Mouse (Mus musculus) limb, embryonic 14.5 days (tissue): Measurements from ENCODE around the gene Nop58. TPM values are rescaled to one million over a fixed set of nuclear protein-coding genes. Genes with fewer than 3 reads are reported as not detected.
A peak's percentile ranks its signal among the peaks of the same experiment; 100 is the strongest.

ENCODE experiments used
- ATAC-seq: fragments of 200-750 bp; cut with Nextera tagmentation; 2 replicates; pipeline ENCODE4 v1.8.0; 2017; ENCODE audit warnings: low read depth, moderate number of reproducible peaks, moderate TSS enrichment; ENCODE audit not compliant: low FRiP score
- DNase-seq: peaks from one replicate; pipeline ENCODE4 v3.0.0-alpha.2; 2015; ENCODE audit warnings: low spot score
- H3K27ac ChIP-seq: fragments of 300-500 bp; sonication (generic); replicated peaks from 2 replicates; pipeline ENCODE4 v1.5.1; 2014; ENCODE audit warnings: low read depth, mild to moderate bottlenecking, low read length, moderate library complexity, mixed read lengths
- H3K27me3 ChIP-seq: fragments of 300-500 bp; sonication (generic); 2 replicates; pipeline ENCODE4 v1.6.1; 2014; ENCODE audit warnings: low read length, mixed read lengths; ENCODE audit not compliant: control insufficient read depth, insufficient read depth
- H3K36me3 ChIP-seq: fragments of 300-500 bp; sonication (generic); 2 replicates; pipeline ENCODE4 v1.6.1; 2014; ENCODE audit warnings: mild to moderate bottlenecking, low read length, moderate library complexity, mixed read lengths; ENCODE audit not compliant: control insufficient read depth, insufficient read depth
- H3K4me1 ChIP-seq: fragments of 300-500 bp; sonication (generic); 2 replicates; pipeline ENCODE4 v1.6.1; 2014; ENCODE audit warnings: antibody characterized with exemption, low read length, mixed read lengths; ENCODE audit not compliant: control insufficient read depth, insufficient read depth
- H3K4me2 ChIP-seq: fragments of 300-500 bp; sonication (generic); replicated peaks from 2 replicates; pipeline ENCODE4 v1.6.1; 2014; ENCODE audit warnings: low read depth, mild to moderate bottlenecking, low read length, moderate library complexity; ENCODE audit not compliant: severe bottlenecking
- H3K4me3 ChIP-seq: fragments of 300-500 bp; sonication (generic); replicated peaks from 2 replicates; pipeline ENCODE4 v1.5.1; 2014; ENCODE audit warnings: low read length
- H3K9ac ChIP-seq: fragments of 300-500 bp; sonication (generic); 2 replicates; pipeline ENCODE4 v1.6.1; 2014; ENCODE audit warnings: mild to moderate bottlenecking, low read depth, low read length, moderate library complexity; ENCODE audit not compliant: severe bottlenecking
- H3K9me3 ChIP-seq: fragments of 300-500 bp; sonication (generic); 2 replicates; pipeline ENCODE4 v1.6.1; 2016; ENCODE audit warnings: low read length; ENCODE audit not compliant: control insufficient read depth
- POLR2A ChIP-seq: fragments of 200-500 bp; IDR thresholded peaks from 2 replicates; pipeline ENCODE4 v1.8.0; 2012; ENCODE audit warnings: inconsistent platforms, mild to moderate bottlenecking, moderate library complexity, borderline replicate concordance; ENCODE audit not compliant: insufficient read depth, insufficient read length; ENCODE audit errors: extremely low read depth
- WGBS: fragments of 180-500 bp; shearing (Covaris S2); extraction: QIAGEN DNeasy Blood & Tissue Kit; methylation state at CpG from one replicate; pipeline ENCODE4 v1.1.7; 2014; 5-methylcytosine and 5-hydroxymethylcytosine counted together
- polyA plus RNA-seq, 2 experiments: library from polyadenylated mRNA; depleted of rRNA in 1 of 2; stranded (reverse) in 1 of 2; unstranded in 1 of 2; fragments of >200 nt; fragmentation: Nextera tagmentation in 1 of 2; extraction: Ambion mirVana in 1 of 2; gene quantifications; 2 replicates each; pipeline versions ENCODE4 v1.2.1 to v1.2.3; 2012 to 2014

The Nop58 gene
- polyA plus RNA-seq, 2 experiments: 115 to 185 TPM

DNA sequence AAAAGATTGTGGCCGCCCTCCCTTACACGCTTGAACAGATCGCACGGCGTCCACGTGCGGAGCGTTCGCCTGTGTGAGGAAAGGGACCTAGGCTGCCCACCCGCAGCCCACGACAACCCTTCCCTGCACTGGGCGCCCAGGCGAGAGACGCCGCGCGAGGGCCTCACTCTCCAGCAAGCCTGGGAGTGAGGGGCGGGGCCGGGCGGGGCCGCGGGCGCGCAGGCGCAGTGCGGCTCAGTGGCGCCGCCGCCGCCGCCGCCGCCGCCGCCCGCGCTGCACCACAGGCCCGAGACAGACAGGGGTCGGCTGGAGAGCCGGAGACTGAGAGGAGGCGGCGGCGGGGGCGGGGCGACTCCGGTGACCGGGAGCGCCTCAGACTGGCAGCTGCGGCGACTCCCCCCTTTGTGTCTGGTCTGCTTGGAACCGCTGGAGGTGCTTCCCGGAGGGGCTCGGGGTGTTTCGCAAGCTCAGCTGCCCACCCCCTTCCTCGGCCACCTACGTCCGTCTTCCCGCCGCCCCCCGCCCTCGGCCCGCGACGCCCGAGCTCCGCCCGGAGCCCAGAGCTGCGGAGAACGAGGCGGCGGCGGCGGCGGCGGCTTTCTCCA, 78.5 kb downstream of the Nop58 start, which contains the start of gene Bmpr2:
TSS of gene Bmpr2 (plus strand) at position 237 of the 605 bp plus-strand sequence.
- Histone ChIP-seq H3K4me1 (peaks cover 9% of the 10 kb centered on the region), H3K36me3 (no peaks in the 10 kb centered on the region), H3K27ac (peak within 1 kb of the TSS; percentile 99)

DNA sequence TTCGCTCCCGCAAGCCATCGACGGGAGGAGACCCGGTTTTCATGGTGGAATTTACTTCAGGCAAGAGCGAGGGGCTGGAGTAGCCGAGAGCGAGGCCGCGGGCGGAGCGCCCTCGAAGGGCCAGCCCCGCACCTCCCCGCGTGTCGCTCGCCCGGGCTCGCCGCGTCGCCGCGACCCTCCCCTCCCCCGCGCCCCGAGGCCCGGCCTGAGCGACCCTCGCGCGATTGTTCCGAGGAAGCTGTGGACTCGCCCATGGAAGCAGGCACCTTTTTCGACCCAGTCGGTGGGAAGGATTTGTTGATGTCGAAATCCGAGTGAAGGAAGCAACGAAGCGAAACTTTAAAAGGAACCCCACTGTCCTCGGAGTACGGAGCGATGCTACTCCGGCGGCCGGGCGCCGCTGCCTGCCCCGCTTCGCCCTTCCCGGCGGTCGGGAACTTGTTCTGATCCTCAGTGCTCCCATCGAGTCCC, 79.0 kb downstream of the Nop58 start:
- WGBS: 2% methylated on average over 23 of the region's 55 CpGs
- H3K9me3 ChIP-seq: no peaks in the 10 kb centered on the region
- peak; percentile 40 for DNase-seq

More for the DNA sequence above, 78.5 kb downstream of the Nop58 start, which contains the start of gene Bmpr2:
- peak within 1 kb of the TSS; percentile 93 for H3K9ac ChIP-seq
- TF ChIP-seq POLR2A: peak; percentile 95
- H3K4me2 ChIP-seq: peak within 1 kb of the TSS; percentile 63
- H3K9me3 ChIP-seq: no peaks in the 10 kb centered on the region
- H3K27me3 ChIP-seq: no peaks in the 10 kb centered on the region
- peak; percentile 90 for ATAC-seq
- peak within 1 kb of the TSS; percentile 93 for H3K4me3 ChIP-seq
- peak; percentile 88 for DNase-seq
- WGBS: 0% methylated on average over 33 of the region's 75 CpGs

DNA sequence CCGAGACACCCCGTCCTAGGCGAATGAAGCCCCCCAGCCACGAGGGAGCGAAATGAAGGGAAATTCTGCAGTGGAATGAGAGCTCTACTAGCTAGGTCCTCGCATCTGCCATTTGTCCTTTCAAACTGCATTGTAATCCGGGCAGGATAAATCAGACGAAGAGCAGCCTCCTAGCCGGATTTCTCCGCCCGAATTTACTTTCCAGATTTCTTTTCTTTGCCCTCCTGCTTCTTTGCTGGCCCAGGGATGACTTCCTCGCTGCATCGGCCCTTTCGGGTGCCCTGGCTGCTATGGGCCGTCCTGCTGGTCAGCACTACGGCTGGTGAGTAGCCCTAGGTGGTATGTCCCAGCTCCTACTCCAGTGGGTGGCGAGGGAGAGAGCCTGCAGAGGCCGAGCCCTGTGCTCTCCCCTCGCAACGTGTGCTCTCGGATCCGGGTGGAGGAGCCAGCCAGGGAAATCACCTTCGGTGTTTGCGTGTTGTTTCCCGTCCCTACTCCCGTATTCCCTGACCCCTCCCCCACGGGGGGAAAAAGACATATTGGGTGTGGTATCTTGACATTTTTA, 79.7 kb downstream of the Nop58 start:
- H3K4me1 ChIP-seq: peaks cover 9% of the 10 kb centered on the region
- DNase-seq (peak; percentile 45), ATAC-seq (no peak)
- peak overlapping the region; percentile 99 for H3K27ac ChIP-seq
- H3K36me3 ChIP-seq: 0 out of 2 replicates have a peak, but pooled peaks cover 4% of the 10 kb centered on the region
- peak overlapping the region; percentile 63 for H3K4me2 ChIP-seq
- no peaks in the 10 kb centered on the region for H3K9me3 ChIP-seq
- under 1% methylated on average over 27 of the region's 27 CpGs for WGBS
- no peaks in the 10 kb centered on the region for H3K27me3 ChIP-seq
- H3K4me3 ChIP-seq: peak overlapping the region; percentile 93
- peak overlapping the region; percentile 93 for H3K9ac ChIP-seq
- TF ChIP-seq POLR2A: no peak

More for the DNA sequence above, 79.0 kb downstream of the Nop58 start:
- Histone ChIP-seq H3K4me2 (peak overlapping the region; percentile 63), H3K4me1 (peaks cover 9% of the 10 kb centered on the region), H3K9ac (peak overlapping the region; percentile 93), H3K27me3 (no peaks in the 10 kb centered on the region), H3K27ac (peak overlapping the region; percentile 99), H3K36me3 (no peaks in the 10 kb centered on the region), H3K4me3 (peak overlapping the region; percentile 93)
- TF ChIP-seq POLR2A: peak; percentile 39; the same call in 1 of the 2 replicates
- peak; percentile 53 for ATAC-seq

DNA sequence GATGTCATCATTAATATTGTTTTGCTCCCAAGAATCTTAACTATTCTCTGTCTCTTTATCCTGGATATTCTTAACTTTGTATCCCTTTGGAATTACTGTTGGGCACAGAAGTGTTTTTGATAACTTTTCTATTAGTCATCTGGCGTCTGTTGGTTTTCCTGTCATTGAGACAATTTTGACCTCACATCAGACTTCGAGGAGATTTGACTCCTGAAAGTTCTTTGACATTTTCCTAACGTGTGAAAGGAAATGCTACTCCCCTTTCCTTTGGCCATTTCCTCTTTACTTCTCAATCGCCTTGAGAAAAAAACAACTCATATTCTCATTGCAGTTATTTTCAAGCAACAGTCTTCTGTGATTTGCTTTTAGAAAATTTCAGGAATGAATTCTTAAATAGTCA, 80.5 kb downstream of the Nop58 start:
- 0 out of 2 replicates have a peak, but pooled peaks cover 4% of the 10 kb centered on the region for H3K36me3 ChIP-seq
- ATAC-seq (no peak), DNase-seq (no peak)
- TF ChIP-seq POLR2A: no peak
- peak overlapping the region; percentile 93 for H3K4me3 ChIP-seq
- H3K9ac ChIP-seq: 0 out of 2 replicates have a peak overlapping the region, but pooled peaks have one; percentile 18
- H3K4me2 ChIP-seq: peak overlapping the region; percentile 63
- peaks cover 9% of the 10 kb centered on the region for H3K4me1 ChIP-seq
- H3K27ac ChIP-seq: no peak overlapping the region
- H3K9me3 ChIP-seq: no peaks in the 10 kb centered on the region
- WGBS: 2% methylated on average over 4 of the region's 4 CpGs
- no peaks in the 10 kb centered on the region for H3K27me3 ChIP-seq

DNA sequence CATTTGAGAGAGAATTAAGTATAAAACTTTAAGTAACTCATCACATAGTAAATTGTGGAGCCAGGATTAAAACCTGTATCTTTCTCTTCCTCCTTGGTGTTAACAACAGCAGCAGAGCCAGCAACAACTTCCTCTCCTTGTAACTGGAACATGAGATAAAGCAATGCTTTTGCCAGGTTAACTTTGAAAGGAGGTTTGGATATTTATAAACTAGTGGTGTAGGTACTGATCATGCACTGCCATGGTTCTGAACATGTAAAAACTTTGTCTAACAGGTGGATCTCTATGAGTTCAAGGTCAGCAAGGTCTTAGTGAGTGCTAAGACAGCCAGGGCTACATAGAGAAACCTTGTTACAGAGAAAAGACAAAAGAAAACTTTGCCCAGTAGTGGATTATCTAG, 81.9 kb downstream of the Nop58 start:
- no peak for DNase-seq
- ATAC-seq: no peak
- peak overlapping the region; percentile 3; the same call in 1 of the 2 replicates for H3K9ac ChIP-seq
- peak overlapping the region; percentile 31 for H3K4me3 ChIP-seq
- H3K36me3 ChIP-seq: 0 out of 2 replicates have a peak, but pooled peaks cover 4% of the 10 kb centered on the region
- no peaks in the 10 kb centered on the region for H3K27me3 ChIP-seq
- H3K9me3 ChIP-seq: no peaks in the 10 kb centered on the region
- TF ChIP-seq POLR2A: no peak
- peaks cover 9% of the 10 kb centered on the region for H3K4me1 ChIP-seq
- H3K4me2 ChIP-seq: peak overlapping the region; percentile 56
- no peak overlapping the region for H3K27ac ChIP-seq

Other genes with a start within 250 kb of the Nop58 start
- 27.5 and 38.0 TPM in 2 replicates for gene Fzd7, start 202.5 kb upstream of the Nop58 start, polyA plus RNA-seq (2012; rRNA removed)
- gene Fzd7, start 202.5 kb upstream of the Nop58 start, polyA plus RNA-seq (2014; fragmentation: Nextera tagmentation; extraction: Ambion mirVana): 14.8 and 14.9 TPM in 2 replicates
- gene Gm973, start 168.7 kb upstream of the Nop58 start, polyA plus RNA-seq (2012; rRNA removed): 2.2 and 2.8 TPM in 2 replicates
- 1.8 and 2.1 TPM in 2 replicates for gene Gm973, start 168.7 kb upstream of the Nop58 start, polyA plus RNA-seq (2014; fragmentation: Nextera tagmentation; extraction: Ambion mirVana)
- 114 and 141 TPM in 2 replicates for gene Sumo1, start 14.1 kb upstream of the Nop58 start, polyA plus RNA-seq (2012; rRNA removed)
- 420 and 427 TPM in 2 replicates for gene Sumo1, start 14.1 kb upstream of the Nop58 start, polyA plus RNA-seq (2014; fragmentation: Nextera tagmentation; extraction: Ambion mirVana)
- gene Bmpr2, start 78.4 kb downstream of the Nop58 start, polyA plus RNA-seq (2012; rRNA removed): 14.6 and 16.6 TPM in 2 replicates
- 15.2 and 17.0 TPM in 2 replicates for gene Bmpr2, start 78.4 kb downstream of the Nop58 start, polyA plus RNA-seq (2014; fragmentation: Nextera tagmentation; extraction: Ambion mirVana)
- gene Fam117b, start 228.0 kb downstream of the Nop58 start, polyA plus RNA-seq (2012; rRNA removed): 12.3 and 13.9 TPM in 2 replicates
- gene Fam117b, start 228.0 kb downstream of the Nop58 start, polyA plus RNA-seq (2014; fragmentation: Nextera tagmentation; extraction: Ambion mirVana): 12.4 and 14.9 TPM in 2 replicates